In the genomic region with DNA sequence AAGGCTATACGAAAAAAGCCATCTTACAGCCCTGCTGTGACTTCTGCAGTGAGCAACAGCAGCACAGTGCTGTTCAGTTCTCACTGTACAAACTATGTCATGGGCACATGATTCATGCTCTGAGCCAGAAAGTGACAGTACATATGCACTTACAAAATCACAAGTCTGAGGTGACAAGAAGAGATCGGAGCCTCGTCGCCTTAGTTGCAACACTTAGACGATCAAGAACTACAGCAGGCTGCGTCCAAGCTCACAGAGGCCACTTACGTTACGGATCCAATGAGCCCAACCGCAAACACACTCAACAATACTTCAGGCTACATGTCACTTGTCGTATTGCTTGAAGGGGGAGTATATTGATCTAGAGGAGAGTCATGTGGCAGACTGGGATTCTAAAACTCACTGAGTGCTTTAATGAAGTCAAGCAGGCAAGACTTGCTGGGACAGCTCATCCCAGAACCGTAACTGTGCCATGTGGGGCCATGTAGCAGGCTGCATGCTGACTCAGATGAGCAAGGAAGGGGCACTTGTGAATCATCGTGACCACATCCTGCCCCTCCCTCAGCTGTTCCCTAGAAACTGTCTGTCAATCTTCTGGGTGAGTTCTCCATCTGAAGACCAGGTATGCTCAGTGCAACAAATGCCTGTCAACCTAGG, we compare ENCODE assay signal across 9 mouse cellular contexts. TPM values are rescaled to one million over a fixed set of nuclear protein-coding genes. Genes with fewer than 3 reads are reported as not detected.
DNase-seq lines count a peak whose midpoint lies in the region; ATAC-seq lines count a peak whose summit lies in the region.
"Had no signal": no experiment of that assay in that cellular context is flagged by ENCODE, and none has a peak within 500 bp of the region (broad histone marks: within the 10 kb centered on the region; RNA-seq: fewer than 3 reads in every experiment).

No protein-coding gene starts in this region.

- DNase-seq in CD4-positive helper T cell, adult 2 months (ENCODE audit: low read depth, low spot score) = peak; percentile 74
- peak; percentile 69 for DNase-seq in Muller cell, postnatal 12 days (ENCODE audit: inconsistent ontology term)
- peak; percentile 83 for DNase-seq in induced T-regulatory cell, adult 2 months (ENCODE audit: low read depth)
- peak; percentile 38 for DNase-seq in naive thymus-derived CD4-positive, alpha-beta T cell, adult 2 months (ENCODE audit: low read depth)
- DNase-seq in cerebellum, adult 9-10 months = no peak
- no peak for DNase-seq in kidney, postnatal 14 days
- DNase-seq: right cerebral cortex, postnatal 25 days had no signal

- 87% methylated on average over 12 of the region's 12 CpGs for WGBS in kidney, embryonic 15.5 days

- H3K9me3 ChIP-seq in kidney, embryonic 15.5 days (replicated peaks) = no peaks in the 10 kb centered on the region; the same call in 1 of the 2 replicates
- H3K9me3 ChIP-seq: limb, embryonic 13.5 days had no signal

- no peaks in the 10 kb centered on the region for H3K27me3 ChIP-seq in kidney, embryonic 15.5 days
- H3K27me3 ChIP-seq: limb, embryonic 13.5 days had no signal

- H3K27ac ChIP-seq in kidney, embryonic 15.5 days = no peak overlapping the region
- H3K27ac ChIP-seq: limb, embryonic 13.5 days had no signal

- no peak for ATAC-seq in kidney, embryonic 15.5 days (replicated peaks; ENCODE audit: low FRiP score)

- H3K4me3 ChIP-seq in kidney, embryonic 15.5 days (replicated peaks) = no peak overlapping the region
- H3K4me3 ChIP-seq: limb, embryonic 13.5 days had no signal

- no peak overlapping the region for H3K4me2 ChIP-seq in kidney, embryonic 15.5 days
- H3K4me2 ChIP-seq: limb, embryonic 13.5 days had no signal

- no peaks in the 10 kb centered on the region for H3K36me3 ChIP-seq in kidney, embryonic 15.5 days
- H3K36me3 ChIP-seq: limb, embryonic 13.5 days had no signal

- H3K4me1 ChIP-seq in kidney, embryonic 15.5 days = no peaks in the 10 kb centered on the region
- H3K4me1 ChIP-seq: limb, embryonic 13.5 days had no signal

- no peak overlapping the region for H3K9ac ChIP-seq in kidney, embryonic 15.5 days
- H3K9ac ChIP-seq: limb, embryonic 13.5 days had no signal

RNA-seq across cellular contexts. Expression of a gene that starts 40.4 kb away (rescaled TPM):
- polyA plus RNA-seq in kidney, embryonic 15.5 days (2015; fragmentation: Nextera tagmentation; extraction: Ambion mirVana) = 21.0 and 22.3 TPM in 2 replicates

Comparison
In these comparisons a context has a peak if more than half of its experiments do, and no peak if none do; other contexts are left out.
1. DNase-seq: peak in CD4-positive helper T cell, adult 2 months (single experiment), Muller cell, postnatal 12 days (single experiment), induced T-regulatory cell, adult 2 months (single experiment) and naive thymus-derived CD4-positive, alpha-beta T cell, adult 2 months (single experiment); none in cerebellum, adult 9-10 months (single experiment) and kidney, postnatal 14 days (single experiment).